In the genomic region with DNA sequence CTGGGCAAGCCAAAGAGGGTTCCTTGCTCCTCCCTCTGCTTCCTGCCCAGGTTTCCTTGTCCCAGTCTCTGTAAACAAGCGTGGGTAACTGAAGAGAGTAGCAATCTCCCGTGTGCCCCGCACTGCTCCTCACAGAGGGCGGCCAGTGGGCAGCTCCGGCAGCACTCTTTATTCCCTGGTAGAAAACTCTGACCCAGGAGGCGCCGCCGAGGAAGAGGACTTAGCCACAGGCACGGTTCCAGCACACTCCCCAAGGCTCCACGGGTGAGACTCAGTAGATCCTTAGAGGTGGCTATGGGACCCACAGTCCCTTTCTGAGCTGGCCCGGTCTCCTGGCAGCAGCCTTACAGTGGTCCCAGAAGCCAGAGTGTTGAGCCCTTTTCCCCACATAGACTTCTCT, we compare ENCODE assay signal across 26 mouse cellular contexts. TPM values are rescaled to one million over a fixed set of nuclear protein-coding genes. Genes with fewer than 3 reads are reported as not detected.
"Had no signal": no experiment of that assay in that cellular context is flagged by ENCODE, and none has a peak within 500 bp of the region (broad histone marks: within the 10 kb centered on the region; RNA-seq: fewer than 3 reads in every experiment).

No protein-coding gene starts in this region.

- H3K4me2 ChIP-seq: heart, embryonic 12.5 days; hindbrain, embryonic 12.5 days; hindbrain, embryonic 14.5 days; limb, embryonic 13.5 days; limb, embryonic 15.5 days; liver, embryonic 11.5 days; liver, embryonic 13.5 days; liver, embryonic 15.5 days had no signal

- H3K27ac ChIP-seq: gastrocnemius, adult 2 months; hindbrain, embryonic 10.5 days; hindbrain, embryonic 12.5 days; hindbrain, embryonic 14.5 days; limb, embryonic 13.5 days; limb, embryonic 15.5 days; liver, embryonic 13.5 days; liver, embryonic 15.5 days had no signal

- H3K4me3 ChIP-seq: gastrocnemius, adult 2 months; heart, embryonic 12.5 days; hindbrain, embryonic 10.5 days; hindbrain, embryonic 12.5 days; limb, embryonic 13.5 days; limb, embryonic 15.5 days; liver, embryonic 13.5 days; liver, embryonic 15.5 days had no signal

- DNase-seq: gastrocnemius, adult 2 months; gastrocnemius, postnatal 10 days; gastrocnemius, postnatal 25 days; heart, postnatal 10 days; heart, postnatal 4 days; kidney, adult 18-20 months; kidney, adult 8-10 months; kidney, postnatal 14 days; kidney, postnatal 36 days; layer of hippocampus, adult 9-11 months; layer of hippocampus, postnatal 36 days; left cerebral cortex, postnatal 4 days; liver, embryonic 13.5 days had no signal

- H3K36me3 ChIP-seq: heart, embryonic 12.5 days; hindbrain, embryonic 10.5 days; hindbrain, embryonic 12.5 days; limb, embryonic 13.5 days; limb, embryonic 15.5 days; liver, embryonic 13.5 days; liver, embryonic 15.5 days had no signal

- H3K9ac ChIP-seq: heart, embryonic 12.5 days; hindbrain, embryonic 12.5 days; hindbrain, embryonic 14.5 days; limb, embryonic 13.5 days; limb, embryonic 15.5 days; liver, embryonic 13.5 days; liver, embryonic 15.5 days had no signal

- H3K4me1 ChIP-seq: heart, embryonic 12.5 days; hindbrain, embryonic 12.5 days; limb, embryonic 13.5 days; limb, embryonic 15.5 days; liver, embryonic 13.5 days; liver, embryonic 15.5 days had no signal

- H3K9me3 ChIP-seq: heart, embryonic 12.5 days; hindbrain, embryonic 10.5 days; hindbrain, embryonic 12.5 days; limb, embryonic 13.5 days; limb, embryonic 15.5 days; liver, embryonic 13.5 days; liver, embryonic 15.5 days had no signal

- H3K27me3 ChIP-seq: liver, embryonic 13.5 days had no signal

- ATAC-seq: inflammation-experienced regulatory T-cells, adult 6 months; intestine, postnatal 0 days had no signal

RNA-seq across cellular contexts. Expression of a gene that starts 50.1 kb away (rescaled TPM):
- total RNA-seq: granulocyte monocyte progenitor cell, adult 5-6 weeks; heart, postnatal 4 days had no signal
- polyA plus RNA-seq: hindbrain, embryonic 10.5 days; kidney, embryonic 14.5 days; limb, embryonic 11.5 days; limb, embryonic 13.5 days had no signal
